Mouse (Mus musculus) lung, adult 10 weeks (tissue): ENCODE data around the gene Flvcr1. TPM values are rescaled to one million over a fixed set of nuclear protein-coding genes. Genes with fewer than 3 reads are reported as not detected.

Experiments used
- polyA plus RNA-seq: library from polyadenylated mRNA; stranded (reverse); fragments of 350-450 nt; fragmentation: Illumina TruSeq; extraction: RNeasy Lipid Tissue Mini Kit (QIAGEN cat#74804); gene quantifications from one replicate; pipeline ENCODE4 v1.2.3, GENCODE M21; 2014; ENCODE audit warnings: low read depth, low replicate concordance; ENCODE audit not compliant: insufficient read depth

Gene Flvcr1
- polyA plus RNA-seq: 8.9 TPM

DNA sequence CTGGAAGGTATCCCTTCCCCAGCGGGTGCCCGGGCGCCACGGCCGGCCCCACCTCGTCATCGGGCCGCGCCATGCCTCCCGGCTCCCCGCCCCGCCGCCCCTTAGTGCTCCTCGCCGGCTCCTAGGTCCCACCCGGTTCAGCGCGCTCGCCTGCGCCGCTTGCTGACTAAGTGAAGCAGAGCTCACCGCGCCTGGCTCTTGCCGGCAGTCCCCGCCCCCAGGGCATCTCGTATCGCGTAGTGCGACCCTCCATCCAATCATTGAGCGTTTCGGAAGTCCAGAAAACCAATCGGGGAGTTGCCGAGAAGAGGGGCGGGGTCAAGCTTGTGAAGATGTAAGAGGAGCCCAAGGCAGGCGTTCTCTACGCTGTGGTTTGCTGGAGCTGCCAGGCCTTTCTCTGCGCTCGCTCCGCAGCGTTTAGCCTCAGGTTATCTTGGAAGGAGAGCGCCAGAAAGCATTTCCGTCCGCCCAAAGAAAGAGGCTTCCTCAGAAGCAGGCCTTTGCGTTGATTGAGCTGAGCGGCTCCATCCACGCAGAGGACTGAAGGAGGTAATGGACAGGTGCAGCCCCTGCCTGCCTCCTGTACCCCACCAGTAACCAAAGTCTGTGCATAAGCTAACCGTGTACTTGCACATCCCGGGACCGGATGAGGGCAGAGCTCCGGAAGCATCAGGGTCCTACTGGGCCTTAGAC is at the start of gene Flvcr1:
Gene Flvcr1, minus strand, starts transcription at position 138 of the 693 bp plus-strand sequence.

DNA sequence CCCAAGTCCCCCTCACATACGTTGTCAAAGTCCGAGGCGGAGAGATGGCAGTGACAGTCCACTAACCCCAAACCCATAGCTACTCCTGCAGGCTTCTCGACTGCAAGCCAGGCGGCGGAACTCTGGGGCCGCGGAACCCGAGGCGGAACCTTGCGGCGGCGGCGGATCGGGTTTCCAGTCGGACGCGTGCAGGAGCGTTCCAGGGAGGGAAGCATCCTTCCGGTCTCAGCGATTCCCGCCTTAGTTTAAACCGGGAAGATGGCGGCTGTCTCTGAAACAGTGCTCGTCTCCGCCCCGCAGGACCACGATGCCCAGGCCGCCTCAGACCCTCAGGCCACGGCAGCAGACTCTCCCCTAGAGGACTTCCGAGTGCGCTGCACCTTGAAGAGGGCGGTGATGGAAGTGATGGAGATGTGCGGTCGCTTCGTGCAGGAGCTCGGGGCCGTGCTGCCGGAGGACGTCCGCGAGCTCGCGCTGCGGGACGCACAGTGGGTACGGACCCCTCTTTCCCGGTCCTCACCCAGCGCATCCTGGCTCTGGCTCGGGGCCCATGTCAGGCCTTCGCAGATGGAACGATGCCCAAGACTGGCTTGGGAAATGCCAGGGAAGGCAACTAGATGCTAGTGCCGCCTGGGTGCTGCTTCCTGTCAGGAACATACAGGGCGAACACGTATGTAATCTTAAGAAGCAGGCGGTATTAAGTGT is 37.0 kb upstream of the Flvcr1 start, which contains the start of the genes Tatdn3 and Nsl1:
Gene Tatdn3, minus strand, starts transcription at position 152 of the 705 bp plus-strand sequence.
Gene Nsl1, plus strand, starts transcription at position 232 of the 705 bp plus-strand sequence.

GRCm38 (mm10) chr1:191036554-191037334 is 10.8 kb upstream of the Flvcr1 start, which contains the start of gene Spata45:
Gene Spata45, plus strand, starts transcription at chr1:191036639.

GRCm38 (mm10) chr1:190979100-190979563 is 46.8 kb downstream of the Flvcr1 start, which contains the start of gene Vash2:
Gene Vash2, minus strand, starts transcription at chr1:190979296.

Other genes with a start within 250 kb of the Flvcr1 start
- gene Rps6kc1, start 114.4 kb downstream of the Flvcr1 start, polyA plus RNA-seq: 8.7 TPM
- 17.1 TPM for gene Angel2, start 101.0 kb downstream of the Flvcr1 start, polyA plus RNA-seq
- 0.06 TPM for gene Vash2, start 46.9 kb downstream of the Flvcr1 start, polyA plus RNA-seq
- gene Spata45, start 10.5 kb upstream of the Flvcr1 start, polyA plus RNA-seq: not detected
- gene Tatdn3, start 36.8 kb upstream of the Flvcr1 start, polyA plus RNA-seq: 10.0 TPM
- gene Nsl1, start 36.9 kb upstream of the Flvcr1 start, polyA plus RNA-seq: 0.44 TPM
- 5.5 TPM for gene Batf3, start 71.7 kb upstream of the Flvcr1 start, polyA plus RNA-seq
- not detected for gene Fam71a, start 138.7 kb upstream of the Flvcr1 start, polyA plus RNA-seq
- 12.8 TPM for gene Atf3, start 191.9 kb upstream of the Flvcr1 start, polyA plus RNA-seq